Mouse (Mus musculus): Measurements from ENCODE around the gene 4930519G04Rik.
"Not testable (repeated sequence)": the region's sequence is repeated elsewhere in the genome, so short reads cannot be mapped to it uniquely, and the experiment has no call there.

4930519G04Rik gene

GRCm38 (mm10) chr5:114902413-114902812 lies 48.9 kb downstream of the 4930519G04Rik start:
- DNase-seq (ENCODE audit: low read depth in 1 of 2, low spot score in 2 of 2): no peak

GRCm38 (mm10) chr5:114908598-114909305 lies 55.3 kb downstream of the 4930519G04Rik start:
- DNase-seq (ENCODE audit: low read depth in 1 of 2, low spot score in 2 of 2): no peak

DNA sequence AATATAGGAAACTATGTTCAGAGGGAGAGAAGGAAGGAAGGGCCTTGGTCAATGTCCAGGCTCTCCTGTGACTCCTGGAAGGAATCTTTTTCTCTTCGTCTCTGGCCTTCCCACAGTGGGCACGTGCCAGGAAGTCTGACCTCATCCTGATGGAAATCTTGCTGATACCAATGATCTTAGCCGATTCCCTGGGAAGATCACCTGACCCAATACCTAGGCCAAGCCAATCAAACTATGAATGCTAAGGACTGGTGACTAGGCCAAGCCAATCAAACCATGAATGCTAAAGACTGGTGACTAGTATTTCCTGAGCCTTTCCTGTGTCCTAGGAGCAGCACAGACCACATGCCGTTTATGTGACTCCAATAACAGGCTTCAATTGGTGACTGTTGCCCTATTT lies 60.2 kb downstream of the 4930519G04Rik start:
- DNase-seq (ENCODE audit: low read depth in 1 of 2, low spot score in 2 of 2): no peak

DNA sequence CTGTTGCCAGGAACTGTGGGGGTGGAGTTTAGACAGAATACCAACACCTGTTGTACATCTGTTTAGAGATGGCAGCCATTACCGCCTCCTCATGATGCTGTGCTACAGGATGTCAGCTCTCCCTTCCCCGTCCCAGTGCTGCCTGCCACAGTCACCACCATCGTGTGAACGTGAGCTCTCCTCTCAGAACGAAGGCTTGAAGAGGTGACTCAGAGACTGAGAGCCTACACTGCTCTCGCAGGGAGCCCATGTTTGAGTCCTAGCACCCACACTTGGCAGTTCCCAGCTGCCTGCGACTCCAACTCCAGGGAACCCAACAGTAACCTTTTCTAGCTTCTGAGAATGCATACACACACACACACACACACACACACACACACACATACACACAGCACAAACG lies 61.4 kb downstream of the 4930519G04Rik start:
- DNase-seq (ENCODE audit: low read depth in 1 of 2, low spot score in 2 of 2): no peak

DNA sequence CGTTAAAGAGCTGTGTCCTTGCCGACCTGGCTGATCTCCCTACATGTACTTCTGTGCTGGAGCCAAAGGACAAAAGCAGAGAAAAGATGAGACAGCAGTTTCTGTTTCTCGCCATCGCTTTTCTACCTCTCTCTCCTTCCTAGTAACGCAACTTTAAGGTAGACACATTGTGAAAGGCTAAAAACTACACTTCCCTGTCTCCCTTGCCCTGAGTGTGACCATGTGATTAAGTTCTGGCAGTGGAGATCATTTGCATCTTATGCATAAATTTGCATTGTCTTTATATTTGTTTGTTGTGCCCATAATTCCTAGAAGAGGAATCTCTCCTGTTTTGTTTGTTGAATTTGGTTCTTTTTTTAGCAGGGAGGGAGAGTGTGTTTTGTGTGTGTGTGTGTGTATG lies 62.4 kb downstream of the 4930519G04Rik start:
- no peak for DNase-seq (ENCODE audit: low read depth in 1 of 2, low spot score in 2 of 2)

- DNase-seq (ENCODE audit: low read depth in 1 of 2, low spot score in 2 of 2): peak in 1 of 2 experiments; percentile 11
These were observed 63.3 kb downstream of the 4930519G04Rik start for GRCm38 (mm10) chr5:114916777-114917176.

GRCm38 (mm10) chr5:114917357-114917756 lies 63.9 kb downstream of the 4930519G04Rik start:
- DNase-seq (ENCODE audit: low read depth in 1 of 2, low spot score in 2 of 2): not testable (repeated sequence)

DNA sequence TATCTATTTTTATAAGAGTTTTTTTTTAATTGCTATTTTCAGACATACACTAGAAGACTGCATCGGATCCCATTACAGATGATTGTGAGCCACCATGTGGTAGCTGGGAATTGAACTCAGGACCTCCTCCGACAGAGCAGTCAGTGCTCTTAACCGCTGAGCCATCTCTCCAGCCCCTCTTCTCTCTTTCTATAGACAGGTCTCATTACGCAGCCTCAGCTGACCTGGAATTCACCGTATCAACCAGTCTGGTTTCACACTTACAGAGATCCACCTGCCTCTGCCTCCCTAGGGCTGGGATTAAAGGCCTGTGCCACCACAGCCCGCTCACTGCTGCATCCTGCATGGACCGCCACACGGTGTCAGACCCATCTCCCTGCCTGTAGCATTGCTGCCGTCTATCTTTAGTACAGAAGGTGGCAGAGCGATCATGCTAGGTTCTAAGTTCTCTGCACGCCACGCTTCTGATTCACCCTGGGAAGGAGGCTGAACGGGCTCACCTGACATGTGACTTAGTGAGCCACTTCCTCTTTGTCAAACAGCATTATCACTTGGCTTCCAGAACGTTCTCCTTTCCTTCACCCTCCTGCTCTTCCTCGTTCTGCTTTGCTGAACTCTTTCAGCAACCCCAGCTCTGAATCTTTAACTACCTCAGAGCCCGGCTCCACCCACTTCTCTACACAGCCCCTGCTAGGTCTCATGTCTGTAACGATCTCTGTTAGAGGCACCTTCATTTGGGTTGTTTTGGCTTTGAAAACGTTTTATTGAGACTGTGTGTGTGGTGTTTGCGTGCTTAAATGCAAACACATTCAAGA lies 68.3 kb downstream of the 4930519G04Rik start:
- peak; percentile 72 for DNase-seq (ENCODE audit: low read depth in 1 of 2, low spot score in 2 of 2)

DNA sequence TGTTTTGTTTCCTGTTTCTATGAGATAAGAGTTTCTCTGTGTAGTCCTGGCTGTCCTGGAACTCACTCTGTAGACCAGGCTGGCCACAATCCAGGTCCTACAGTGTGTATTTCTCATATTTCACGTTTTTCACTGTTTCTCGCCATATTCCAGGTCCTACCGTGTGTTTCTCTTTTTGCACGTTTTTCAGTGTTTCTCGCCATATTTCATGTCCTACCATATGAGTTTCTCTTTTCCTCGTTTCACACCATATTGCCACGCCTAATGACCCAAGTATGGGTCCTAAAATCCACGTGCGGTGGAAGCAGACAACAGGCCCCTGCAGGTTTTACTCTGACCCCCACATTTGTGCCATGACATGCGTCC lies 68.9 kb downstream of the 4930519G04Rik start:
- DNase-seq (ENCODE audit: low read depth in 1 of 2, low spot score in 2 of 2): no peak

DNA sequence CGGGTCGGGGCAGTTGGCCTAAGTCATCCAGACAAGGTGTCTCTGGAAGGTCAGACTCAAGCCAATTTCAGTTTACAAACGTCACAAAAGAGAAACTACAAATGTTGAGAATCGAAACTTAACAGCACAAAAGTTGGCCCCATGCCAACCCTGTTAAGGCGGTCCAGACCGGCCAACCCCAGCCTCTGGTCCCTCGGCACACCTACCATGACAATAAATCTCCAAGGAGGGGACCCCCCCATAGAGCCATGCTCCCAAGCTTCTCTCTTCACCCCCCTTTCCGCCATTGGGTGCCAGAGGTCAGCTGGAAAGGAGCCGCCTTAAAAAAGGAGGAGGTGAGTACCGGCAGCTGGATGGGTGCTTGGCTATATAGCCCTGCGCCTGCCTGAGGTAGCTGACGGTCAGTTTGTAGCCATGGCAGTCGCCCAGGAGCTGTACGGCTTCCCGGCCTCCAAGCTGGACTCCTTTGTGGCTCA lies 69.6 kb downstream of the 4930519G04Rik start, which contains the start of gene Oasl1:
Gene Oasl1 (plus strand): TSS at position 243 of the 476 bp plus-strand sequence.
- DNase-seq (ENCODE audit: low read depth in 1 of 2, low spot score in 2 of 2): peak in 1 of 2 experiments; percentile 62

DNA sequence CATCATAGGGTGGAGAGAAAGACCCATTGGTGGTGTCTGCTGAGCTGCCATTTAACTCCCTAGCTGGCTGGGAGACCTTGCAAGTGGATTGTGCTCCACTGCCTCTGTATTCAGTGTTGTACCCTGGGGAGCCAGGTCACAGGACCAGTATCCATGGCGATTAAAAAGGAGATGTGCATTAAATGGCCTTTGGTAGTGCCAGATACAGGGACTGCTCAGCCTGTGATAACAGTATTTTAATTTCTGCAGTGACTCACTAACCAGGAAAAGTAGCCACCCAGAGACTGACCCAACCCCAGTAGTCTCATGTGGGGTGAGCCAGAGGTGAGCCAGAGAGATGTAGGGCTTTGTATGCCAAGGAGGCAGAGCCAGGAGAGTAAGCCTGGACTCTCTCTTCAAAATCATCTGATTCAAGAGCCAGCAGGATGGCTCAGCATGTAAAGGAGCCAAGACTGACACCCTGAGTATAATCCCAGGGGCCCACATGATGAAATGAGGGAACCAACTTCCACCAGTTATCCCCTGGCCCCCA lies 72.8 kb downstream of the 4930519G04Rik start:
- no peak for DNase-seq (ENCODE audit: low read depth in 1 of 2, low spot score in 2 of 2)

DNA sequence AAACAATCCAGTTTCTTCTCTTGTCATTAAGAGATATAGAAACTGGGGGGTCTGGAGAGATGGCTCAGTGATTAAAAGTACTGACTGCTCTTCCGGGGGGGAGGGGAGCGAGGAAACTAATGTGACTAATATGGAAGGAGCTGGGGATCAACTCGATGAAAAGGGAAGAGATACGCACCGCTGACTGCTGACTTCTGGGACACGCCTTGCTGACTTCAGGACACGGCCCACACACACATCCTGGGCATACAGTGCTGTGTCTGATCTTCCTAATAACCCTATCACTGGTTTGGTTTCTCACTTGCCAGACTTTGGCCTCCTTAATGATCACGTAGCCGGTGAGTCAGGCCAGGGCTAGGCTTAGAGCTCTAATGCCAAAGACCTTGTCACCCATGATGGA lies 73.3 kb downstream of the 4930519G04Rik start:
- no peak for DNase-seq (ENCODE audit: low read depth in 1 of 2, low spot score in 2 of 2)

DNA sequence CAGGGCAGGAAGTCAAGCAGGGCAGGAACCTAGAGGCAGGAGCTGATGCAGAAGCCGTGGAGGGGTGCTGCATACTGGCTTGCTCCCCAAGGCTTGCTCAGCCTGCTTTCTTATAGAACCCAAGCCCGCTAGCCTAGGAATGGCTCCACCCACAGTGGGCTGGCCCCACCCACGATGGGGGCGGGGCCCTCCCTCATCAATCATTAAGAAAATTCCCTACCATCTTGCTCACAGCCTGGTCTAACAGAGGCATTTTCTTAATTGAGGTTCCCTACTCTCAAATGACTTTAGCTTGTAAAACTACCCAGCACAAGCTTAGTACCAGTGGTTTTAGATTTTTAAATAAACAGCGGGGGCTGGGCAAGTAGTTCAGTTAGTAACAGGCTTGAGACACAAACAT lies 78.2 kb downstream of the 4930519G04Rik start:
- no peak for DNase-seq (ENCODE audit: low read depth in 1 of 2, low spot score in 2 of 2)

DNA sequence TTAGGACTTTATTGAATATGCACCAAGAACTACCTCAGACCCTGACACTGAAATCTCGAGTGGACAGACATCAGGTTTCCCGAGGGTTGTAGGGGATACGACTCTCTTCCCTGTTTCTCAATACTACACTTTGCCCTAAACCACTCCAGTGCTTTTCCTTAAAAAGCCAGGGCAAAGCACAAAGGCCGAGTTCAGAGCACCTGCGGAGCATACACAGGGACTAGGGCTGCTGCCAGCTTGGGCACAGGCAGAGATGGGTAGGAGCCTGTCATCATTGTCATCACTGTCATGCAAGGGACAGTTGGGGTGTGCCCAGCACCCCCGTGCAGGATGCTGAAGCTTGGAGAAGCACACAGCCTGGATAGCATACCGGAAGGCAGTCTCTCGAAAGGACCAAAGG lies 79.7 kb downstream of the 4930519G04Rik start:
- no peak for DNase-seq (ENCODE audit: low read depth in 1 of 2, low spot score in 2 of 2)
